Mouse (Mus musculus) frontal cortex, adult 2 months (tissue): ENCODE measurements around the gene Olfr727. TPM values are rescaled to one million over a fixed set of nuclear protein-coding genes. Genes with fewer than 3 reads are reported as not detected.

Source experiments
- DNase-seq, 2 experiments: peaks; one replicate each; pipeline ENCODE4 v3.0.0; 2022; ENCODE audit warnings: low spot score in 1 of 2; ENCODE audit errors: extremely low spot score in 1 of 2
- polyA plus RNA-seq: library from polyadenylated mRNA; depleted of rRNA; stranded (reverse); fragments of >200 nt; gene quantifications from 2 replicates; pipeline ENCODE4 v1.2.3, GENCODE M21; 2012; rRNA removed

Gene Olfr727
- 0.08 TPM in 1 of 2 replicates, not detected in the other for polyA plus RNA-seq

DNA sequence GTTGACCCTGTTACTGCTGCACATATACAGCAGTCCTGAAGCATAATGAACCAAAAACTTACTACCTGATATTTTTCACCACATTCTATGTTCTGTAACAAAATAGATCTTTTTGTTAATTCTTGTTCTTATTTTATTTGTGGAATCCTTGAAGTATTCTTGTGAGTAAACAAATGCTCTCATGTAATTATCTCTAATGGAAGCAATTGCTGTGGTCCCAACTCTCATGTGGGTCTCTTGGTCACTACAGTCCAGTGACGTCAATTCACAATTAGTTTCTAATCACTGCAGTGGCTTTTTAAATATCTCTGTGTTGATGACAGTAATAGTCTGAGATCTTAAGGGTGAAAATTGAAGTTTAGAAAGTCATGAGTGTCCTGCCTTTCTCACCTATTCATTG, at the start of gene Olfr727:
Gene Olfr727, plus strand, starts transcription at position 301 of the 400 bp plus-strand sequence.
- no peak for DNase-seq

DNA sequence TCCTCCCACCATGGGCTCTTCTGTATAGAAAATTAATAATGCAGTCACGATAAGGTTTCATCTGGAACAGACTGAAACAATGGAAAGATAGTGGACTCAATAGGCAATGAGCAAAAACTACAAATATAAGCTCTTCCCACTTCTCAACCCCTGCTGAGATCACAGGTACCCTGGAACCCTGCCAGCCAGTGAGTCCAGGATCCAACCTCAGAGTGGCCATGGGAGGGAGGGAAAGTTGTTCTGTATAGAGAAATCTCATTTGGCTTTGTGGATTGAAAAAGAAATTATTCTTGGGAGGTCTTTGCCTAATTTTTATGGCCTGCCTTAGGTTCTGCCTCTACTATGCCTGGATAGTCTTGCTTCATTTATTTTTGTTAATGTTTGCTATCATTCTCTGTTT, 32.1 kb upstream of the Olfr727 start, which contains the start of gene Olfr726:
Gene Olfr726, minus strand, starts transcription at position 101 of the 400 bp plus-strand sequence.
- no peak for DNase-seq

DNA sequence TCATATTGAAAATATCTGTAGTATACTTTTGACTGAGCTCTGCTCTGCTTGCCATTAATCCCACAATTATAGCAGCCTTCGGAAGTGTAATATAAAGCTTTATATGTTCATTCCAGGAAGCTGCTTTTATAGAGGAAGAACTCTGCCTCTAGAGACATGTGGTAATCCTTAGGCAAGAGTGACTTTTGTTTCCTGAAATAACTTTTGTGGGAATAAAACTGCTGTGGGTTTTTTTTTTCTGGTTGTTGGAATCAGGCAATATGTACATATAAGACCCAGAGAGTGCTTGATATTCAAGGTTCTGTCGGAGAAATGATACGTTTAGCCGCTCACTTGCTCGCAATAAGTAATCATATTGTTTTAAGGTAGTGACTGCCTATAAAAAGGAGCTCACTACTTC, 19.6 kb downstream of the Olfr727 start, which contains the start of gene Olfr728:
Gene Olfr728, minus strand, starts transcription at position 101 of the 400 bp plus-strand sequence.
- DNase-seq, result no peak

DNA sequence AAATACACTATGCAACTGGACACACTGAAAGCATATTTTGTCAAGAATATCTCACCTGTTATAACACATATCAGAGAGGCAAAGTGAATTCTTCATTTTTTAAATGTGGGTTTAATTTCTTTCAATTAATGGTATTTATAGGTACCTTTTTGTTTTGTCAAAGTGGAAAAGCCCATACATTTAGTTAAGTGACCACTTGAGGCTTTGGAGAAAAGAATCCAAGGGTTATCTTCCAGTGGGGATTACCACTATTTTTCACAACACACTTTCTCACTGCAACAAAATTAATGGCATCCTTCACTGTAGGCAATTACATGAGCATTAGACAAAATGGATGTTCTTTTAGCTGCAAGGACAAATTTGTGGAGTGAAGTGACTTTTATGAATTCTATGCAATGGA, 29.8 kb downstream of the Olfr727 start, which contains the start of gene Olfr729:
Gene Olfr729, minus strand, starts transcription at position 101 of the 400 bp plus-strand sequence.
- DNase-seq, result no peak

Other genes with a start within 250 kb of the Olfr727 start
- not detected in 2 replicates for gene Olfr722, start 221.2 kb upstream of the Olfr727 start, polyA plus RNA-seq
- not detected in 2 replicates for gene Olfr723, start 191.4 kb upstream of the Olfr727 start, polyA plus RNA-seq
- gene Olfr724, start 159.9 kb upstream of the Olfr727 start, polyA plus RNA-seq, result not detected in 2 replicates
- not detected in 2 replicates for gene Olfr725, start 82.8 kb upstream of the Olfr727 start, polyA plus RNA-seq
- 0.06 TPM in 1 of 2 replicates, not detected in the other for gene Olfr726, start 32.2 kb upstream of the Olfr727 start, polyA plus RNA-seq
- gene Olfr728, start 19.5 kb downstream of the Olfr727 start, polyA plus RNA-seq, result not detected in 2 replicates
- gene Olfr729, start 29.7 kb downstream of the Olfr727 start, polyA plus RNA-seq, result not detected in 2 replicates
- 0.02 TPM in 1 of 2 replicates, not detected in the other for gene Olfr730, start 65.0 kb downstream of the Olfr727 start, polyA plus RNA-seq
- not detected in 2 replicates for gene Olfr731, start 118.7 kb downstream of the Olfr727 start, polyA plus RNA-seq
- gene Olfr732, start 161.0 kb downstream of the Olfr727 start, polyA plus RNA-seq, result not detected in 2 replicates
- gene Olfr733, start 178.3 kb downstream of the Olfr727 start, polyA plus RNA-seq, result not detected in 2 replicates
- not detected in 2 replicates for gene Olfr734, start 203.6 kb downstream of the Olfr727 start, polyA plus RNA-seq
- gene Olfr735, start 225.7 kb downstream of the Olfr727 start, polyA plus RNA-seq, result not detected in 2 replicates
- gene Tlr11, start 234.7 kb downstream of the Olfr727 start, polyA plus RNA-seq, result not detected in 2 replicates